Mouse (Mus musculus): ENCODE data around the gene Gm20594.

The Gm20594 gene

DNA sequence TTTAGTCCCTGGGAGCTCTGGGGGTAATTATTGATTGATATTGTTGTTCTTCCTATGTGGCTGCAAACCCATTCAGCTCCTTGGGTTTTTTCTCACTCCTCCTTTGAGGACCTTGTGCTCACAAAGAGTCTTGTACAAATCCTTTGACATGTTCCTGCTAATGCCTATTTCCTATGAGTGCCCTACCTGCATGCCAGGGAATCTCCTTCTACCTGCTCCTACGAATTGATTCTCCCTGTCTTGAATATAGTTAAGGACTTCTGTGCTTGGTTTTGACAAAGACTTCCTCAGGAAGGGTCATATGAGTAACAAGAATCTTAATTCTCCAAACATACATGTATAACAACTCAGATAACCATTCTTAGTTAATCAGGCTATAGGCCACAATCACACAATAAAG is at the start of gene Gm20594:
Gene Gm20594, plus strand, starts transcription at position 301 of the 400 bp plus-strand sequence.
- no peak for DNase-seq

DNA sequence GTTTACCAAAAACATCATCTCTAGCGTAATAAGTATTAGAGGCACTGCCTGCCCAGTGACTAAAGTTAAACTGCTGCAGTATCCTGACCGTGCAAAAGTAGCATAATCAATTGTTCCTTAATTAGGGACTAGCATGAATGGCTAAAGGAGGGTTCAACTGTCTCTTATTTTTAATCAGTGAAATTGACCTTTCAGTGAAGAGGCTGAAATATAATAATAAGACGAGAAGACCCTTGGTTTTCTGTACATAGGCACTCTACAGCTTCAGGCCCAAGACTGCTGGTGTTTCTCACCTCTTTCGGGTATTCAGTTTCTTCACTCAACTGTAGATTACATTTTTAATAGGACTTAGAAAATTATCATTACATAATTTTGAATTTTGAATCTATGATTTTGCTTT is 398 bp downstream of the Gm20594 start:
- no peak for DNase-seq

DNA sequence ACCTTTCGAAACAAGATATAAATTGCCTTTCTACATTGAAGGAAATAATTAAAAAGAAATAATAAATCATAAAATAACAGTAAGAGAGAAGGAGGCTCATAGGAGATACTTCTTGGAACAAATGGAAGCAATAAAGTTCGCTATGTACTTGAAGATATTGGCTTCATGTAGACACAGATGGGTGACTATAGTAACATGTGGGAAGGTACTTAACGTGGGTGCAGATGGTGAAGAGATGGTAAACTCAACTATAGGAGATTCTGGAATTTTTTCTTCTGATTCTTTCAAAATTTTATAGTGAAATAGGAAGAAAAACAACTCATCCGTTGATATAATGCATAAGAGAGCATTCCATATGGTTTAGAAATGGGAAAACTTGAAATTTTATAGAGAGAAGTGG is 16.1 kb downstream of the Gm20594 start:
- no peak for DNase-seq

DNA sequence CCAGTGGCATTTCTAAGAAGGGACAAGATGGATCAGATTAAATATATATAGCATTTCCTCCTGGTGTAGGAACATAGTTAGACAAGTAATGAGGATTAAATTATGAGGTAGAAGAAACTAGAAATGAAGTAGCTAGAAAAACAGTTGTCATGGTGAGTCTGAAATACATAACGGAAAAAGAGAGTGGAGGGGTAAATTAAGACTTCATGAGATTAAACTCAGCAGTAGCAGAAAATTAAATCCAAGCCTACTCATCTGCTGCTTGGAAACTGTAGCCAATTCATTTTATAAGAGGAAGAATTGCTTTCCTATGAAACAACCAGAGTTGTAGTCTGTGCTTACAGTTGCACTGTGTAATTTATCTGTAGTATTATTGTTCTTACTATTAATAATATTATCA is 29.1 kb downstream of the Gm20594 start:
- DNase-seq, result no peak

All from cerebellum, adult 18-20 months (tissue).